Mouse (Mus musculus) limb, embryonic 14.5 days (tissue): ENCODE data around the gene Edc3. TPM values are rescaled to one million over a fixed set of nuclear protein-coding genes. Genes with fewer than 3 reads are reported as not detected.

Source experiments
- ATAC-seq: fragments of 200-750 bp; cut with Nextera tagmentation; 2 replicates; pipeline ENCODE4 v1.8.0; 2017; ENCODE audit warnings: low read depth, moderate number of reproducible peaks, moderate TSS enrichment; ENCODE audit not compliant: low FRiP score
- DNase-seq: peaks from one replicate; pipeline ENCODE4 v3.0.0-alpha.2; 2015; ENCODE audit warnings: low spot score
- H3K27ac ChIP-seq: fragments of 300-500 bp; sonication (generic); replicated peaks from 2 replicates; pipeline ENCODE4 v1.5.1; 2014; ENCODE audit warnings: low read depth, mild to moderate bottlenecking, low read length, moderate library complexity, mixed read lengths
- H3K27me3 ChIP-seq: fragments of 300-500 bp; sonication (generic); 2 replicates; pipeline ENCODE4 v1.6.1; 2014; ENCODE audit warnings: low read length, mixed read lengths; ENCODE audit not compliant: control insufficient read depth, insufficient read depth
- H3K36me3 ChIP-seq: fragments of 300-500 bp; sonication (generic); 2 replicates; pipeline ENCODE4 v1.6.1; 2014; ENCODE audit warnings: mild to moderate bottlenecking, low read length, moderate library complexity, mixed read lengths; ENCODE audit not compliant: control insufficient read depth, insufficient read depth
- H3K4me1 ChIP-seq: fragments of 300-500 bp; sonication (generic); 2 replicates; pipeline ENCODE4 v1.6.1; 2014; ENCODE audit warnings: antibody characterized with exemption, low read length, mixed read lengths; ENCODE audit not compliant: control insufficient read depth, insufficient read depth
- H3K4me2 ChIP-seq: fragments of 300-500 bp; sonication (generic); replicated peaks from 2 replicates; pipeline ENCODE4 v1.6.1; 2014; ENCODE audit warnings: low read depth, mild to moderate bottlenecking, low read length, moderate library complexity; ENCODE audit not compliant: severe bottlenecking
- H3K4me3 ChIP-seq: fragments of 300-500 bp; sonication (generic); replicated peaks from 2 replicates; pipeline ENCODE4 v1.5.1; 2014; ENCODE audit warnings: low read length
- H3K9ac ChIP-seq: fragments of 300-500 bp; sonication (generic); 2 replicates; pipeline ENCODE4 v1.6.1; 2014; ENCODE audit warnings: mild to moderate bottlenecking, low read depth, low read length, moderate library complexity; ENCODE audit not compliant: severe bottlenecking
- H3K9me3 ChIP-seq: fragments of 300-500 bp; sonication (generic); 2 replicates; pipeline ENCODE4 v1.6.1; 2016; ENCODE audit warnings: low read length; ENCODE audit not compliant: control insufficient read depth
- POLR2A ChIP-seq: fragments of 200-500 bp; IDR thresholded peaks from 2 replicates; pipeline ENCODE4 v1.8.0; 2012; ENCODE audit warnings: inconsistent platforms, mild to moderate bottlenecking, moderate library complexity, borderline replicate concordance; ENCODE audit not compliant: insufficient read depth, insufficient read length; ENCODE audit errors: extremely low read depth
- WGBS: fragments of 180-500 bp; shearing (Covaris S2); extraction: QIAGEN DNeasy Blood & Tissue Kit; methylation state at CpG from one replicate; pipeline ENCODE4 v1.1.7; 2014; 5-methylcytosine and 5-hydroxymethylcytosine counted together
- polyA plus RNA-seq, 2 experiments: library from polyadenylated mRNA; depleted of rRNA in 1 of 2; stranded (reverse) in 1 of 2; unstranded in 1 of 2; fragments of >200 nt; fragmentation: Nextera tagmentation in 1 of 2; extraction: Ambion mirVana in 1 of 2; gene quantifications; 2 replicates each; pipeline versions ENCODE4 v1.2.1 to v1.2.3; 2012 to 2014

Gene Edc3
- polyA plus RNA-seq, 2 experiments: 21.0 to 25.7 TPM

DNA sequence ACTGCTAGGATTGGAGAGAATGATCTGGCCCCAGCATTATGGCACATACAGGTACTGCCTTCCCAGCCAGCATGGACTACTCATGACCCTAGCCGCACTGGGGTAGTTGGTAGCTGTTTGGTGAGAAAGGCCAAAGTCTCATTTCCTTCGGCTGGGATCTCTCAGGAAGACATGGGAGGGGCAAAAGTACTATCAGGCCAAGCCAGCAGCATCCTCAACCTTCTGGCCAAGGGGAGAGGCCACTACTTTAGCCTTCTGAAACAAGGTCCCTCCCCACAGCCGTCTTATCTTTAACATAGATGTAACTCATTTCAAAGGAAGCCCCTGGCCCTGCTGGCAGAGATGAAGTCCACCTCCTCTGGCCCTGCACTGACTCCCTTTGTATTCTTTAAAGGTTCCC lies 49.2 kb downstream of the Edc3 start:
- peaks cover 91% of the 10 kb centered on the region for H3K36me3 ChIP-seq
- TF ChIP-seq POLR2A: no peak
- H3K4me1 ChIP-seq: peaks cover 9% of the 10 kb centered on the region
- no peak overlapping the region for H3K27ac ChIP-seq
- no peak overlapping the region for H3K9ac ChIP-seq
- H3K27me3 ChIP-seq: no peaks in the 10 kb centered on the region
- no peak overlapping the region for H3K4me3 ChIP-seq
- 81% methylated on average over 3 of the region's 3 CpGs for WGBS
- no peak for DNase-seq
- H3K4me2 ChIP-seq: no peak overlapping the region
- no peak for ATAC-seq
- H3K9me3 ChIP-seq: no peaks in the 10 kb centered on the region

DNA sequence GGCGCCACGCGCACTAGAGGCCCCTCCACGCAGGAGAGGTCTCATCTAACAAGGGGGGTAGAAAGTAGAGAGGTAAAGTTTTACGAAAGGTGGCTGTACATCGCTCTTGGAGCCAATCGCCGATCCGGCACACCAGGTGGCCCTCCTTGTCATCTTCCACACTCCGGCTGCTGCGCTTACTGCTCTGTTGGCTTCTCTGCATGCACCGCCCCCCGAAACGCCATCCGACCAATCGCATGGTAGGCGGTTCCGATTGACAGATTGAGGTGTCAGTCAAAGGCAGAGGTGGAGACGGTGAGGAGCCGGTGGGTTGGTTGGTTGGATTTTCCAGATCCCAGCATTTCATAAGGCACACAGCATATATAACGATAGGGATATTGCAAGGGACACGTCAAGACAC lies 50.2 kb downstream of the Edc3 start:
- no peaks in the 10 kb centered on the region for H3K9me3 ChIP-seq
- no peaks in the 10 kb centered on the region for H3K27me3 ChIP-seq
- H3K27ac ChIP-seq: no peak overlapping the region
- TF ChIP-seq POLR2A: no peak
- no peak overlapping the region for H3K4me2 ChIP-seq
- ATAC-seq (no peak), DNase-seq (no peak)
- 92% methylated on average over 22 of the region's 22 CpGs for WGBS
- H3K4me3 ChIP-seq: no peak overlapping the region
- H3K4me1 ChIP-seq: peaks cover 19% of the 10 kb centered on the region
- H3K36me3 ChIP-seq: peaks cover 81% of the 10 kb centered on the region
- H3K9ac ChIP-seq: no peak overlapping the region

DNA sequence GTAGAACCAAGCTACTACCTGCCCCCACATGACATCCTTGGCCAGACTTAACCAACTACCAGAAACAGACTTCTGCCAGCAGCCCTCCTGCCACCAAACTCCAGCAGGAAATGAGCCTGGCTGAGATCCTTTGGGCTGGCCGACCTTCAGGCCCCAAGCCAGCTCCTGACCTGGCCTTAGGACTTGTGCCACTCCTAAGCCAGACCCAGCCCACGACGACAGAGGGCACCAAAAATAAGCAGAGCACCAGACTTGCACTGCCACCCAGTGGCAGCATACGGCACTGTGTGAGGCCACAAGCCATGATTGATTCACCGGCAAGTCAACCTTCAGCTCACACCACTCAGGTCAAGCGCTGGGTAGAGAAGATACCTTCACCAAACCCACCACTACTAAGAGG lies 50.9 kb downstream of the Edc3 start:
- Histone ChIP-seq H3K9ac (no peak overlapping the region), H3K9me3 (no peaks in the 10 kb centered on the region), H3K27me3 (no peaks in the 10 kb centered on the region), H3K4me3 (no peak overlapping the region), H3K36me3 (peaks cover 74% of the 10 kb centered on the region), H3K4me1 (peaks cover 25% of the 10 kb centered on the region), H3K27ac (no peak overlapping the region), H3K4me2 (no peak overlapping the region)
- TF ChIP-seq POLR2A: no peak
- DNase-seq: no peak
- WGBS: 33% methylated on average over 6 of the region's 6 CpGs
- peak; percentile 35; the same call in 1 of the 2 replicates for ATAC-seq

DNA sequence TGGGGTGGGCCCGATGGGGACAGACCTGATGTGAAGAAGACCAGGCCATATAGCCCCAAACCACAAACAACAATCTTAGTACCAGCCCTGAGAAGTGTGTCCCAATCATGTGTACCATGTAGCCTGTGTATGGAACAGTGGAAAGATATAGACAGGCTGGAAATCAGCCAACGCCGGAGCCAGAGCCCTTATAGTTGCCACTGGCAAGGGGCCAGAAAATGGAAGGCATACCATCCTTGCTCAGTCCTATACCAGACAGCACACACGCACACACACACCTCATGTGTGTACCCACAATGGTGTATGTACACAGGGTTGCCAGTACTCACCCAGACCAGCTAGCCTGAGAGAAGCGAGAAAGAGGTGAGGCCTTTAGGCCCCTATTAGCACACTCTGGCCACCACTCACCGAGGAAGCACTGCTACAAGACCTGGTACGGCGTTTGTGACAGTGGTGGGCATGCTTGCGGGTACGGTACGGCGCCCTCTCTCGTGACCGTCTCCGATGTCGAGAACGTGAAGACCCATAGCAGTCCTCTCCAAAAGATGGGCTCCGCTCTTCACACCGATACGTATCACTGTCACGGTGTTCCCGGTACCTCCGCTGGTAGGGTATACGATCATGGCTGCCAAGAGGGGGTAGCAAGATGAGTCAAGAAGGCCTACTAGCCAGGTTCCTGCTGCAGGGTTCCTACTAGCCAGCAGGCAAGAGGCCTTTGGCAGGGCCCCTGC lies 52.2 kb downstream of the Edc3 start:
- no peak for TF ChIP-seq POLR2A
- Histone ChIP-seq H3K9ac (no peak overlapping the region), H3K27ac (no peak overlapping the region), H3K4me2 (no peak overlapping the region), H3K4me1 (peaks cover 25% of the 10 kb centered on the region), H3K36me3 (peaks cover 61% of the 10 kb centered on the region), H3K4me3 (no peak overlapping the region), H3K9me3 (no peaks in the 10 kb centered on the region), H3K27me3 (no peaks in the 10 kb centered on the region)
- WGBS: 97% methylated on average over 24 of the region's 24 CpGs
- DNase-seq (no peak), ATAC-seq (no peak)

DNA sequence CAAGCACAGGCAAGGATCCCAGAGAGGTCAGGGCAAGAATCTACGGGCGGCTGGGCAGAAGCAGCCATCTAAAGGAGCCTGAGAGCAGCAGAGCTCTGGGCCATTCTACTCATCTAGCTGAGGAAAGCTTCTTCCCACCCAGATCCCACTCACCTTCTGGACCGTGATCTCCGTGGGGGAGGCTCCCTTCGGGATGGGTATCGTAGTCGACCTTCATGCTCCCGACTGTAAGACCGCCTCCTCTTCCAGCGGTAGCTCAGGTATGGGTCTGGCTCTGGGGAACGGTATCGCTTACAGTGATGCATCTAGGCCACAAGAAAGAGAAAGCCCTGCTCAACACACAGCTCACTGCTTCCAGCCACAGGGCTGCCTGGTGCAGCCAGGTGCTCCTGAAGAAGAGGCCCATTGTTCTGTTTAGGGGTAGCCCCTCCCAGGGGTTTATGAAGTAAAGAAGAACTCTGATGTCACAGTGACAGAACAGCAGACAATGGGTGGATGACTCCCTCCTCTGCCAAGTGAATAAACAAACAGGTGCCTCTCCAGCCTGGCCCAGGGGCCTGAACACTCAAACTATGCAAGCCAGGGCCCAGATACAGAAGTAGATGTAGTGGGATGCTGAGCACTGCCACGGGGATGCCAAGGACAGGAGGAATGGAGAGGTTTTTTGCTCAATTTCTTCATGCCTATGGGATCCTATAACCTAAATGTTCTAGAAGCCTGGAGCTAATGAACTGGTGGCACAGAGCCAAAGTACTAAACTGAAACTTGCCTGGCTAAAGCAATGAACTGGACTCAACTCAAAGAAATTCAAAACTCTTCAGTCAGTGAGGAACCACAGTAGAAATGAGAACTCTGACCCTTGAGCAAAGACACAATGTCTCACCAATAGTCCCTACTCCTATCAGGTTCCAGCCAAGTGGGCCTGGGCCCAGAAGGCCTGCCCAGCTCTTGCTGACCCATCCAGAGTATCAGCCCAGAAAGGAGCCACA lies 53.5 kb downstream of the Edc3 start:
- no peaks in the 10 kb centered on the region for H3K9me3 ChIP-seq
- no peak for TF ChIP-seq POLR2A
- H3K4me3 ChIP-seq: no peak overlapping the region
- peaks cover 32% of the 10 kb centered on the region for H3K4me1 ChIP-seq
- H3K27me3 ChIP-seq: no peaks in the 10 kb centered on the region
- H3K27ac ChIP-seq: 0 out of 2 replicates have a peak overlapping the region, but pooled peaks have one; percentile 5
- H3K4me2 ChIP-seq: 0 out of 2 replicates have a peak overlapping the region, but pooled peaks have one; percentile 7
- H3K36me3 ChIP-seq: peaks cover 52% of the 10 kb centered on the region
- no peak overlapping the region for H3K9ac ChIP-seq
- WGBS: 91% methylated on average over 13 of the region's 13 CpGs
- no peak for ATAC-seq
- peak; percentile 43 for DNase-seq
